Mouse (Mus musculus): Measurements from ENCODE around the gene Igfbp7. TPM values are rescaled to one million over a fixed set of nuclear protein-coding genes. Genes with fewer than 3 reads are reported as not detected.

Gene Igfbp7
- total RNA-seq, 2 experiments from 2014 or later: 3.8 TPM; not detected in 1

DNA sequence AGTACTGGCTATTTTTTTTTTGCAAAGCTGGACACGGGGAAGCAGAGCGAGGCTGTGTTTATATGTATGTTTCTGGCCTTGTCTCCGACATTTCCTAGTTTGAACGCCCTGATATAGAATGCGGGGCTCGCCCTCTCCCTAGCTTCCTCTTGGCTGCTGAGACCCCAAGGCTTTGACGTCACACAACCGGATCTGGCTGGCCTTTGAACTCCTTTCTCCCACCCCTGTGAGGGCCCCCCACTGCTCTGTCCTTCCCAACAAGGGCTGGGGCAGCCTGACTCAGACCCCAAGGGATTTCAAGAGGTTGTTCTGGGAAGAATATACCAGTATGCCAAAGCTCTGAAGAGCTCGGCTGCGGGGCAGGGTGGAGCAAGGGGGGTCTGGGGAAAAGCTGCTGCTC, 49.5 kb downstream of the Igfbp7 start:
- ATAC-seq (replicated peaks; ENCODE audit: low FRiP score, poor library complexity, severe bottlenecking): no peak

DNA sequence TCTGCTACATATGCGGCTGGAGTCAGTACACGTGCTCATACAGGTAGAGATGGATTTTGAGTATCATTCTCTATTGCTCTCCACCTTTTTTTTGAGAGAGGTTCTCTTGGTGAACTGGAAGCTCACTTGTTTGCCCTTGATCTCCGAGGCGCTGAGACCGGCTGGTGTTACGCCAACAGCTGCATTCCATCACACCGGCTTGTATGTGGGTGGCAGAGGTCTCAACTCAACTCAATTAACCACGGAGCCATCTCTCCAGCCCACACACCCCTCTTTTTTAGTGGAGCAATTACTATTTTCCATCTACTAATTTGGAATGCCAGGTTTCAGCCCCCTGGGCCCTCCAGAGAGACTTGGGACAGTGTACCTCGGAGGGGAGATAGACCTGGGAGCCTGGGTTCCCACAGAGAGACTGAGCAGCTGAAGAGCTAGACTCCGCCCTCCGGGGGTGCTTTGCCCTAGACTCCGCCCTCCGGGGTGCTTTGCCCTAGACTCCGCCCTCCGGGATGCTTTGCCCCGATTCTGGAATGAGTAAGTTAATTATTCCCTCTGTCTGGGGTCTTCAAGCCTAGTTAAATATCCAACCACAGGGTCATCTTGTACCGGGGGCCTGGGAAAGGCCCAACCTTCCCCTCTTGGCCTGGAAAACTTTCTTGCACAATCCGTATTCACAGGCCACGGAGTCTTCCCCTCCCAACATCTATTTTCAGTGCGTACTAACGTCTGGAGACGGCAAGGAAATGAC, 50.3 kb downstream of the Igfbp7 start:
- peak; percentile 79 for ATAC-seq (replicated peaks; ENCODE audit: low FRiP score, poor library complexity, severe bottlenecking)

DNA sequence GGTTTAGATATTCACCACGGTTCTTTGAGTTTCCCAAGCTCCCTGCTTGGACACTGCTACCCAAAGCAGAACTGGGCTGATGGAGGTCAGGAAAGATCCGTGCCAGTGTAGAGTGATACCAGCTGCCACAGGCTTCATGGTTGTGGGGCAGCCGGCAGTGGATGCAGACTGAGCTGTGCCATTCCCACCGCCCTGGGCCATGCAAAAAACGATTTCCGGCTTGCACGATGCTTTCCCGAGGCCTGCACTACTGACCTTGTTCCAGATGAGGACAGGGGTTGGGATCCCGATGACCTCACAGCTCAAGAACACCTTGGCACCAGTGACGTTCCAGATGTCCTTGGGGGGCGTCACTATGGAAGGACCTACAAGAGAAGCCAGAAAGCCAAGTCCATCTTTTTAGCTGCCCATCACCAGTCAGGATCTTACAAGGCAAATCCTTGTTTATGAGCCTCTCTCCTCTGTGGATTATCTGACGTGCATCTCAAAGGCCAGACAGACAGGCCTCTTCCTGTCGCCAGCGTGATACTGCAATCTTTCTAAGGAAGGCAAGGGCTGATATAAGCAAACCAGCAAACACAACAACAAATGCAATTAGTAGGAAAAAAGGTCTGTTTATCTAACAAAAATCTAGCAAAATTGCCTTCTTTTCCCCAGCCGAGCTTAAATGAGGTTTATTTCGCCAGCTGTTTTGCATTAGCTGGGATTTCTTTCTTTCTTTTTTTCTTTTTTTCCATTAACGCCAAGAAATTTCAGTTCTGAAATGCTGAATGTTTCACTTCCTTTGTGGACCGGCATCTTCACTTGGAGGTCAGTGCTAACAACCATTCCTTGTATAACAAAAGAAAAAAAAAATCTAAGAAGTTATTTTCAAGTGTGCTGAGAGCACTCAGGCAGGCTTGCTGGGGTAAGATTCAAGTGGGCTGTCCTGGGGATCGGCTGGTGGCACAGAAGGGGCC, 52.3 kb downstream of the Igfbp7 start:
- no peak for ATAC-seq (replicated peaks; ENCODE audit: low FRiP score, poor library complexity, severe bottlenecking)

DNA sequence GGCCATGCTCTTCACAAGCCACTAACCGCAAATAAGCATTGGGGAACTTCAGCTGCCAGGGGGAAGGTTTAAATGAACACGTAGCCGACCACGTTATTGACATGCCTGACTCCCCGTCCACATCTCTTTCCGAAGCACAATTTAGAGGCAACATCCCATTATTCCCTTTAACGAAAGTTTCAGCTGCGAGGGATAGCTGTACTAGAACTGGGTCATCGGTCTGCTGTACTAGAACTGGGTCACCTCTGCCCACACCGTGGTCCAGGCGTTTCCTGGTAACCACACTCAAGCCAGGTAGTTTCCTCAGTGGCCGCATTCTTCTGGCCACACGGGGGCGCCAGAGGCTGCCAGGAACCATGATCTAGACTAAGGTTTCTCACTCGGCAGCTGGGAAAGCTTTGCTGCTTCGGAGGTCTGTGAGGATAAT, 53.5 kb downstream of the Igfbp7 start:
- ATAC-seq (replicated peaks; ENCODE audit: low FRiP score, poor library complexity, severe bottlenecking): peak; percentile 65

DNA sequence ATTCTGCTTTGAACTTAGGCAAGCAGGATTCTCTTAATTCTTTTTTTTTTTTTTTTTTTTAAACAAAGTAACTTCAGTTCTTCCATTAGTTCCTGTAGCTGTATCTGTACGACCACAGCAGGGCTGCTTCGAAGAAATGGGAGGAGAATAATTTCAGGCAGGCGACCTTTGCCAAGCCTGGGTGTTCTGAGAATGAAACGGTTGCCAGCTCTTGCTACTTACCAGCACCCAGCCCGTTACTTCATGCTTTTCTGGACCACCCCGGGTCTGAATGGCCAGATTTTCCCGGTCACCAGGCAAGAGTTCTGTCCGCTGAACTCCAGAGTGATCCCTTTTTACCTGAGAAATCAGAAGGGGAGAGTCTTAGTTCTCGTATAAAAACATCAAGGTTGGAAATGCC, 56.1 kb downstream of the Igfbp7 start:
- ATAC-seq (replicated peaks; ENCODE audit: low FRiP score, poor library complexity, severe bottlenecking): no peak

DNA sequence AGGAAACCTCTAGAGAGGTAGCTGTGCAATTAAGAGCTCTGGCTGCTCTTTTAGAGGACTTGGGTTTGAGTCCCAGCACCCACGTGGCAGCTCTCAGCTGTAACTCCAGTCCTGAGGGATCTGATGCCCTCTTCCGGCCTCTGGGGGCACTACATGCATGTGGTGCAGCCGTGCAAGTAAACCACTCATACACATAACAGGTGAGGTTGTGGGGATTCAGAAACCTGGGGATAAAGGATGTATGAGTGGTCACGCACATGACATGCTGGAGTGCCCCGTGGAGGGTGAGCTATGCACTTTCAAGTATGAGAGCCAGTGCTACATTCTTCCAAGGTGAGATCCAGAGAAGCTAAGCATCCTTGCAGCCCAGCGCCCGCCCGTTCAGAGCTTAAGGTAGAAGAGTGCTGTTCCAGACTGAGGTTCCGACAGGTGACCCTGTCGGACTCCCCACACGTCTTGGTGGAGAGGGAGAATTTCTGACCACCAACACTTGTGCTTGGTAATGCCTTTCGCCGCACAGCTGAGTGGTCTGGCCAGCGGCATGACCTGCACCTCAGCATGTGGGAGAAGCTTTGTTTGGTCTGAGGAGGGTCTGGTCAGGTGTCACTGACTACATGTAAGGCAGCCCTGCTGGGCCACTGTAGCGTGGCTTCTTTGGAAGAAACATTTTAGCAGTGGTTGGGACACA, 57.7 kb downstream of the Igfbp7 start:
- ATAC-seq (replicated peaks; ENCODE audit: low FRiP score, poor library complexity, severe bottlenecking): no peak

DNA sequence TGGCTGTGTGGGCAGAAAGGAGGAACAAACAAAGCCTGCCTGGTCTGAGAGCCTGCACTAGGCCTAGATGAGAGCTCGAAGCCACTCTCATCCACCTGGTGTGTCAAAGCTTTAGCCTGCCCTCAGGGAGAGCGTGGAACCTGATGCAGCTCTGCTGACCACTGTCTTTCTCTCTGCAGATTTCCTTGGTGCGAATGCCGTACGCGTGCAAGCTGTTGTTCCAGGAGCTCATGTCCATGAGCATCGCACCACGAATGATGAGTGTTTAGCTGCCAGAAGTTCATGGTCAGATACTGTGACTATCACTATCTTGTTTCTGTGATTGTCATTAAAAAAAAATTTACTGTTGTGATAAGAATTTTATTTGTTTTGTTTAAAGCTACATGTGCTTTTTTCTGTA, 58.9 kb downstream of the Igfbp7 start:
- ATAC-seq (replicated peaks; ENCODE audit: low FRiP score, poor library complexity, severe bottlenecking): no peak

DNA sequence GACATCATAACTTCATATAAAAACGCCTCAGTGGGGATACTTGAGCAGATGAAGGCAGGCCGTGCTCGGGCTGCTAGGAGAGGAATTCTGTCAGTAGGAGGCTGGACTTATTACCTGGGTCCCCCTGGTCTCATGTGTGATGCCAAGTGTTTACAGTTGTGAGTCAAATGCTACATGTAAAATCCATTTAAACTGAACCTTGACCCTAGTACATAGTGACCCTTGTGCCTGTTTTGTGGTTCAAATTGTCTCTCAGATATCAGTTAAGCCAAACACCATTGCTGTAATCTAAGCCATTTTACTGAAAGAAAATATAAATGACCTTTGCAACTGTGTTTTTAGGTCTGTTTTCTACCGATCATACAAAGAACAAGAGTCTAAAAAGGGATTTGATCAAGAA, 67.8 kb downstream of the Igfbp7 start:
- no peak for ATAC-seq (replicated peaks; ENCODE audit: low FRiP score, poor library complexity, severe bottlenecking)

DNA sequence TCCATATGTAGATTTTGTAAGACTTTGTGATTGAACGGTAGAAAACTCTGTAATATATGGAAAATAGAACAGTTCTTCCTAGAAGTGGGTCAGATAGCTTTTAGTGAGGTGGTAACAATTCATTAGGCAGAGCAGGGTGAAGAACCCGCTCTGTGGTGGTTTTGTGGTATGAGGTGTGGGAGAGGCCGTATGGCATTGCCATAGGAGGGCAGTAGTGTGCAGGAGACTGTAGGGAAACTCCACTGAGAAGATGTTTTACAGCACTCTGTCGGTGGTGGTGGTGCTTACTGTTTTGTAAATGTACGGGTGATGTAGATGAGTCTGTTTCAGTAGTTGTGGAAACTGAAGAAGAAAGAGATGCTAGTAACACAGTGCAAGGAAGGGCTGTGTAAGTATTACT, 77.7 kb downstream of the Igfbp7 start:
- ATAC-seq (replicated peaks; ENCODE audit: low FRiP score, poor library complexity, severe bottlenecking): no peak

DNA sequence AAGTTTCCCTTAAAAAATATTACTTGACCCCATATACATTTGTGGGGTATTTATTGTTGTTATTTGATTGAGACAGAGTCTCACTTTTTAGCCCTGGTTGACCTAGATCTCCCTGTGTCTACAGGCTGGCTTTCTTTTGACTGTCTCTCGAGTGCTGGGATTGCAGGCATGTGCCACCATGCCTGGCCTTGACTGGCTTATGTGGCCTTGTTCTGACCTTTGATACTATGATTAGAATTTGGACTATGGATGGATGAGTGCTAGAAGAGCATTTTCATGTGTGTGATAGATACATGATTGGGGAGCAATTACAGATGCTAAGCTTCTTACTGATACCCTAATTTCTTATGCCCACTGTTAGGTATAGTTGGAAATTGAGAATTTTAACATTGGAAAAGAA, 82.9 kb downstream of the Igfbp7 start:
- ATAC-seq (replicated peaks; ENCODE audit: low FRiP score, poor library complexity, severe bottlenecking): no peak

DNA sequence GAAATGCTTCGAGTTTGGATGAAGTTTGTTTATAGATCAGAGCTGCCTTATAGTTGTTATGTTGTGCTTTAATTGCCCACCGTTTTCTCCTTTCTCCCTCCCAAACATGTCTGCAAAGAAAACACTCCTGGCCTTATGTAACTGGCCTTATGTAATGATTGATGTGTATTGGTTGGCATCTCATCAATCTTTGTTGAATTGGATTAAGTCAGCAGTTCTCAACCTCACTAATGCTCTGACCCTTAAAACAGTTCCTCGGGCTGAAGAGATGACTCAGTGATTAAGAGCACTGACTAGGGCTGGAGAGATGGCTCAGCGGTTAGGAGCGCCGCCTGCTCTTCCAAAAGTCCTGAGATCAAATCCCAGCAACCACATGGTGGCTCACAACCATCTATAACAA, 92.9 kb downstream of the Igfbp7 start:
- no peak for ATAC-seq (replicated peaks; ENCODE audit: low FRiP score, poor library complexity, severe bottlenecking)

DNA sequence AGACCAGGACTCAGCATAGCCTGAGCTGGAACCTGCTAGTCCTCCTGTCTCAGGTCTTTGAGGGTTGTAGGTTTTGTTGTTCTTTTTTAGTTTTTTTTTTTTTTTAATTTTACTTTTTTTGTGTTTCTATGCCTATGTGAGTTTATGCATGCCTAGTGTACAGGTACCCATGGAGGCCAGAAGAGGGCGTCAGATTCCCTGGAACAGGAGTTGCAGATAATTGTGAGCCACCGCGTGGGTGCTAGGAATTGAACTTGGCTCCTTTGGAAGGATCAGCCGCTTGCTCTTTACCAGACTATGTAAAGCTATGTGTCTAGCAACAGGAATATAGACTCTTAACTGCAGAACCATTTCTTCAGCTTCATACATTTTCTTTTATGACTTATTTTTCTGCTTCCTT, 93.6 kb downstream of the Igfbp7 start:
- no peak for ATAC-seq (replicated peaks; ENCODE audit: low FRiP score, poor library complexity, severe bottlenecking)

DNA sequence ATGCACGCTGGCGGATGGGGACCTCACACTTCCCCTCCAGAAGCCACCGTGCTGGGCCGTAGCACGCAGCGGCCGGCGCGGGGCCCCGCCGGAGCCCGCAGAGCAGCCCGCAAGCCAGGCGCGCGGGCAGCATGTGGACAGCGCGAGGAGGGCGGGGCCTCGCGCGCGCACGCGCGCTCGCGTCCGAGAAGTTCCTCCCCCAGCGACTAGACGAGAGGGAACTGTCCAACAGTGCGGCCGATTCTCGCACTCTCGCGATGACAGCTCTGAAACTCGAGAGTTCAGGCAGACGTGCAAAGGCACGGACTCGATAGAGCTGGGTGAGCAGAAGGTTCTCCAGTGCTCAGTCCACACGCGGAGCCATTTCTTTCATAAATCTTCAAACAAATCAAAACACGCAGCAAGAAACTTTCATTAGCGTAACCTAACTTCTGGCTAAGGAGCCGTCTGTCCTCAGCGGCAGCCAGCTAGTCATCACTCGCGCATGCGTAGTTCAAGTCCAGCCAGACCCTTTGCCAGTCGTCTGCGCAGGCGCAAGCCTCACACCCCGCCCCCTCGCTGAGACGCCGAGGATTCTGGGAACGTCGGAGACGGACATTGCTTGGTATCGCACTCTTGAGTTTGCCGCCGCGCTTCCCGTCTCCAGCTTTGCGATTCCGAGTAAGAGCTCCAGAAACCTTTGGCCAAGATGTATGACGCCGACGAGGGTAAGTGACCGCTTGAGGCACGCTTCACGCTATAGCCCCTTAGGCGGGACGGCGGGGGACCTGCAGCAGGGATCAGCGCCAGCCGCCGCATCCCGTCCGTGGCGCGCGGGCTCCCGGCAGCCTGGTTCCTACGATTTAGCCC, 97.7 kb downstream of the Igfbp7 start, which contains the start of the genes Noa1 and Polr2b:
Gene Noa1 (minus strand): TSS at position 161 of the 849 bp plus-strand sequence.
Gene Polr2b (plus strand): TSS at position 224 of the 849 bp plus-strand sequence.
- ATAC-seq (replicated peaks; ENCODE audit: low FRiP score, poor library complexity, severe bottlenecking): peak; percentile 92

DNA sequence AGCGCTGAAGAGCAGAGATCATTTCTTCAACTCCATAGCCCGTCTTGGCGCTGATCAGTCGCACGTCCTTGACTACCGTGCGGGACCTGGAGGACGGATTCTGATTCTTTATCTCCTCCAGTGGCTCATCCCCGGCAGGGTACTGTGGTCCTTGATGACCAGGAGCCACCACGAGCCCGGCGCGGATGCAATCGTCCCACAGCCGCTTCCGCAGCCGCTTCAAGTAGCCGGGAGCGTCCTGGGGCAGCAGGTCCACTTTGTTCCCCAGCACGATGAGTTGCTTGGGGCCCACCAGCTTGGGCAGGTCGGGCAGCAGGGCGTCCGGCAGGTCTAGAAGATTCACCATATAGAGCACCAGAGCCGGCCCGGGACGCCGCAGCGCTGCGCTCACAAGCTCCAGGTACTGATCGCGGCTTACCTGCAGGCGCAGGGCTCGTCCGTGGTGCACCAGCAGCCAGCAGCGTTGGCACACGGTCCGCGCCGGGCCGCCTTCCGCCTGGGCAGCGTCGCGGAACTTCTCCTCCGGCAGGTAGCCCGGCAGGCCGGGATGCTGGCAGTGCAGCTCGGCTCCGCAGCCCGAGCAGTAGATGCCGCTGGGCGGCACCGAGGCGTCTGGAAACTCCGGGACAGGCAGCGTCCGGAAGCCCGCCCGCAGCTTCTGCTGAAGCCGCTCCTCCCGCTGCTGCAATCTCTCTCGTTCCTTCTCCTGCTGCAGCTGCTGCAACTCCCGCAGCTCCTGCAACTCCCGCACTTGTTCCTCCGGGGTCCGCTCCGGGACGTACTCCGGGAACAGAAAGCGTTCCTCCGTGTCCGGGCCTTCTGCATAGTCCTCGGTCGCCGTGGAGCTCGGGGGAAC, 98.6 kb downstream of the Igfbp7 start:
- ATAC-seq (replicated peaks; ENCODE audit: low FRiP score, poor library complexity, severe bottlenecking): 0 out of 2 replicates have a peak, but pooled peaks have one; percentile 23

DNA sequence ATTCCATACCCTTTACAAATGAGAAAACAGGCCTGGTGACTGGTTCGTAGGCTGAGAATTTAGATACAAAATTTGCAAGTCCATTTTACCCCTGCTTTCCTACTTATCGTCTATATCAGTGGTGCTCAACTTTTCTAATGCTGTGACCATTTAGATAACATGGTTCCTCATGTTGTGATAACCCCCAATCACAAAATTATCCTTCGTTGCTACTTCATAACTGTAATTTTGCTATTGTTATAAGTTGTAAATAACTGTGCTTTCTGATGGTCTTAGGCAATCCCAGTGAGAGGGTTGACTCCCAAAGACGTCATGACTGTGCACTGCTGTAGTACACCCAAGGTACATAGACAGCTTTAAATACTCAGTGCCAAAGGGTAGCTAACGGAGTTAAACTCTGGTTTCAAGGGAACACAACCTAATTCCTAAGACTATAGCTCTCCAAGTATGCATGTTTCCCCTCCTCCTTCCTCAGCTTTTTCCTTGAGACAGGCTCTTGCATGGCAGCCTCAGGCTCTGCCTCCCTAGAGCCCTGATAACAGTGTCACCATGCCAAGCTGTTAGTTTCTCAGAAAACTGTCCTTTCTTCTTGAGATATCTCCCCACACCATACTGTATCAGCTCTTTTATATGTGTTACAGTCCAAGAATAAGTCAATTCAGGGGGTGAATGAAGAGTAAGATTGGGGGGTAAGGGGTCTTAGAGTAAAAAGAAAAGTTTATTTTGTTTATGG, 99.9 kb downstream of the Igfbp7 start:
- no peak for ATAC-seq (replicated peaks; ENCODE audit: low FRiP score, poor library complexity, severe bottlenecking)

DNA sequence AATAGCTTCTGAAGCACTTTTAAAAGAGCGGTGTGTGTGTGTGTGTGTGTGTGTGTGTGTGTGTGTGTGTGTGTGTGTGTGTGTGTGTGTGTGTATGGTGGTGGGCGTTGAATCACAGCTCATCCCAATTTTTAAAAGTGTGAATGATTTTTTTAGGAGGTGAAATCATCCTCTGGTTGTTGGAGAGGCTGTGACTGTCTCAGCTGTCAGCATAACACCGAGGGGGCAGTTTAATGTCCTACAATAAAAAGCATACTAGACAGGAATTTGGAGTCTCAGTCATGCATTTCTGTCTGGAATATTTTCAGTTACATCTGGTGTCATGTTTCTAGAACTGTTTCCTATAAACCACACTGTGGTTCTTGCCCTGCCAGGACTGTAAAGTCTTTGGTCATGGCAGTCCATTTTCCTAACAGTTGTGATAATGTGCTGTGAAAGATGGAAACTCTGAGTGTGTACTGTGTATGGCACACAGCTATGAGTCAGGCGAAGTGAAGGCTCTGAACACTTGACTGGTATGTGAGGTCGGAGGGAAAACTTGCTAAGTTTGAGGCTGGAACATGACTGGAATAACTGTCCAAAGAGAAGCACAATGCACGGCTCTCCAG, 106.4 kb downstream of the Igfbp7 start:
- no peak for ATAC-seq (replicated peaks; ENCODE audit: low FRiP score, poor library complexity, severe bottlenecking)

DNA sequence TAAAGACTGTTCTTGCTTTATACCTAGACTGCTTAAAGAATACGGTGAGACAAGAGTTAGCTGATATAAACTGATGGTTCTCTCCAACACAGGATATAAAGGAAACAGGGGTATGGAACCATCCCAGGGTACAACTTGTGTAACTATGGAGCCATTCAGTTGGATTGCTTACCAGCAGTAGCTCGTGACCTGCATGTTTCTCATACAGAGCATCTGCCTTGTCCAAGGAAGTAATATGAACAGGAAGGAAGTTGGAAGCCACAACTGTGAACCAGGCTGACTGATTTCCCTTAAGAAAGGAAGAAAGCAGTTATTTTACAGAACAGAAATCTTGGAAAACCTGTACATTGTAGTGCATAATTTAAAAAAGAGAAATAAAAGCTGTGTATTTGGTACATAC, 108.4 kb downstream of the Igfbp7 start:
- ATAC-seq (replicated peaks; ENCODE audit: low FRiP score, poor library complexity, severe bottlenecking): no peak
